18 mouse cellular contexts compared by ENCODE assay signal in the genomic region with DNA sequence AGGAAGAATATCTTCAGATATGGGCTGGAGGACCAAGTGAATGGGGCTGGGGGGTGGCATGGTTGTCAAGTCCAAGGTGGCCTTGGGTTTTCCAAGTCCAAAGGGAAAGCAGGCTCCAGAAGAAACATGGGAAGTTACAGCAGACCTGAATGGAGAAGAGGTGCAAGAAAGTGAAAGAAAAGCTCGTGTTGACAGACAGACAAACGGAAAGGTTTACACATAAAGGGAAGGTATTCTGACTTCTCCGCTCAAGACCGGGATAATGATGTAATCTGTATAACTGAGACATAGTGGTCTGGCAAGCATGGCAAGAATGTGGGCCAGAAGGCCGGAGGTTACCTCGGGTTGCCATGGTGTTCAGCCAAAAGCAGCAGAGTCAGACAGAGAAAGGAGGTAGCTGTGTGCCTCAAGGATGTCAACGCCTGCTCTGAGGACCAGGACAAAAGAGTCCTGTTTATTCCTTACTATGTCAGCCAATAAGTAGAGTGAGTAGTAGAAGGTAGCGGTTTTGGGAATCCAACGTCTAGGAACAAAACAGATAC. TPM values are rescaled to one million over a fixed set of nuclear protein-coding genes. Genes with fewer than 3 reads are reported as not detected.
DNase-seq lines count a peak whose midpoint lies in the region; ATAC-seq and TF ChIP-seq lines count a peak whose summit lies in the region.
"Had no signal": no experiment of that assay in that cellular context is flagged by ENCODE, and none has a peak within 500 bp of the region (broad histone marks: within the 10 kb centered on the region; RNA-seq: fewer than 3 reads in every experiment).

No protein-coding gene starts in this region.

- no peak for TF ChIP-seq CTCF in gastrocnemius, adult 2 months (IDR thresholded peaks at IDR 0.05)
- no peak for TF ChIP-seq CTCF in lung, adult 2 months (IDR thresholded peaks at IDR 0.05; ENCODE audit: insufficient read depth, low read length)
- TF ChIP-seq CTCF in intestine, postnatal 0 days (IDR thresholded peaks at IDR 0.05; ENCODE audit: low read depth): no peak
- TF ChIP-seq CTCF in kidney, adult 2 months (conservative IDR thresholded peaks at IDR 0.05; ENCODE audit: insufficient read depth, insufficient read length, low read depth, low read length): no peak

- no peaks in the 10 kb centered on the region for H3K36me3 ChIP-seq in intestine, postnatal 0 days (ENCODE audit: control insufficient read depth, insufficient read depth)
- no peaks in the 10 kb centered on the region for H3K36me3 ChIP-seq in kidney, adult 2 months (ENCODE audit: control insufficient read depth, insufficient read depth, low read length)
- H3K36me3 ChIP-seq: forebrain, embryonic 15.5 days; limb, embryonic 10.5 days had no signal

- ATAC-seq in intestine, postnatal 0 days: no peak
- ATAC-seq: forebrain, embryonic 15.5 days; midbrain, embryonic 16.5 days had no signal

- H3K4me2 ChIP-seq in intestine, postnatal 0 days (replicated peaks; ENCODE audit: low read depth): no peak overlapping the region
- H3K4me2 ChIP-seq: forebrain, embryonic 15.5 days had no signal

- H3K9ac ChIP-seq in intestine, postnatal 0 days (ENCODE audit: low read depth, low read length): no peak overlapping the region
- H3K9ac ChIP-seq: forebrain, embryonic 15.5 days had no signal

- 0 out of 2 replicates have a peak, but pooled peaks cover 8% of the 10 kb centered on the region for H3K4me1 ChIP-seq in lung, adult 2 months (ENCODE audit: control insufficient read depth, insufficient read depth, low read length)
- H3K4me1 ChIP-seq in intestine, postnatal 0 days (replicated peaks; ENCODE audit: control insufficient read depth, insufficient read depth, low read length): no peaks in the 10 kb centered on the region
- H3K4me1 ChIP-seq in kidney, adult 2 months (ENCODE audit: control insufficient read depth, insufficient read depth, low read length): no peaks in the 10 kb centered on the region
- H3K4me1 ChIP-seq: limb, embryonic 10.5 days had no signal

- no peak overlapping the region for H3K4me3 ChIP-seq in gastrocnemius, adult 2 months
- no peak overlapping the region for H3K4me3 ChIP-seq in lung, adult 2 months (replicated peaks; ENCODE audit: extremely low read depth, low read depth, low read length)
- no peak overlapping the region for H3K4me3 ChIP-seq in intestine, postnatal 0 days (ENCODE audit: low read depth, low read length)
- H3K4me3 ChIP-seq in kidney, adult 2 months (ENCODE audit: insufficient read depth, low read depth, low read length): no peak overlapping the region
- H3K4me3 ChIP-seq: forebrain, embryonic 15.5 days; left cerebral cortex, adult 2 months; limb, embryonic 10.5 days had no signal

- H3K27ac ChIP-seq in gastrocnemius, adult 2 months: no peak overlapping the region
- no peak overlapping the region for H3K27ac ChIP-seq in intestine, postnatal 0 days (ENCODE audit: low read depth, low read length)
- H3K27ac ChIP-seq in kidney, adult 2 months (ENCODE audit: insufficient read depth, low read depth, low read length): no peak overlapping the region
- H3K27ac ChIP-seq: forebrain, embryonic 15.5 days; left cerebral cortex, adult 2 months; limb, embryonic 10.5 days had no signal

- intact Hi-C loops in gastrocnemius, adult 2 months (cut with DNase I): no loop called here

- 44% methylated on average over 9 of the region's 9 CpGs for whole genome bisulfite sequencing in lung, adult 2 months
- WGBS in intestine, postnatal 0 days: 71% methylated on average over 9 of the region's 9 CpGs
- 81% methylated on average over 9 of the region's 9 CpGs for WGBS in kidney, adult 2 months

- no peaks in the 10 kb centered on the region for H3K27me3 ChIP-seq in intestine, postnatal 0 days (replicated peaks; ENCODE audit: control insufficient read depth, insufficient read depth, low read length)
- no peaks in the 10 kb centered on the region for H3K27me3 ChIP-seq in kidney, adult 2 months (replicated peaks; ENCODE audit: control insufficient read depth, insufficient read depth, low read length)
- H3K27me3 ChIP-seq: forebrain, embryonic 15.5 days had no signal

- TF ChIP-seq POLR2A in lung, adult 2 months (IDR thresholded peaks at IDR 0.05; ENCODE audit: borderline replicate concordance, extremely low read depth, low read depth, low read length): no peak
- TF ChIP-seq POLR2A in kidney, adult 2 months (IDR thresholded peaks at IDR 0.05; ENCODE audit: low read depth, low read length): no peak

- H3K9me3 ChIP-seq in intestine, postnatal 0 days (ENCODE audit: control insufficient read depth): no peaks in the 10 kb centered on the region
- H3K9me3 ChIP-seq: forebrain, embryonic 15.5 days; limb, embryonic 10.5 days had no signal

- peak; percentile 24 for DNase-seq in gastrocnemius, adult 2 months
- no peak for DNase-seq in gastrocnemius, adult 8-10 months (ENCODE audit: low spot score in 2 of 2)
- DNase-seq in lung, postnatal 10 days: peak; percentile 50
- no peak for DNase-seq in lung, adult 2 months
- DNase-seq in adipocyte (ENCODE audit: low spot score): peak; percentile 66
- no peak for DNase-seq in spleen, postnatal 36 days (ENCODE audit: low spot score in 2 of 2)
- no peak for DNase-seq in kidney, adult 2 months
- DNase-seq: adrenal gland, postnatal 36 days; B cell, adult 2 months; cerebellum, adult 18-20 months; kidney, postnatal 36 days; layer of hippocampus, adult 9-11 months; thymus, adult 2 months had no signal

RNA-seq across cellular contexts. Expression of a gene that starts 50.8 kb away (rescaled TPM):
- total RNA-seq in gastrocnemius, adult 2 months (2021): 10 to 100 TPM; 11.7 to 14.2 TPM
- total RNA-seq in gastrocnemius, adult 8-10 months (2022): 10 to 100 TPM in 1 of 4 experiments, 1 to 10 TPM in 3; 6.9 to 11.1 (median 8.1) TPM
- 76.0 and 99.4 TPM in 2 replicates for polyA plus RNA-seq in lung, adult 2 months (2012; rRNA removed)
- 14.2 and 16.4 TPM in 2 replicates for polyA plus RNA-seq in intestine, postnatal 0 days (2015; fragmentation: Nextera tagmentation; extraction: Ambion mirVana)
- 27.5 and 28.1 TPM in 2 replicates for polyA plus RNA-seq in kidney, adult 2 months (2012; rRNA removed)

Comparison
In these comparisons a context has a peak if more than half of its experiments do, and no peak if none do; other contexts are left out.
1. DNase-seq: peak in gastrocnemius, adult 2 months (single experiment), lung, postnatal 10 days (single experiment) and adipocyte (single experiment); none in gastrocnemius, adult 8-10 months (0 of 2), lung, adult 2 months (single experiment), spleen, postnatal 36 days (0 of 2) and kidney, adult 2 months (single experiment).